Mouse (Mus musculus) ovary, postnatal 10 days (tissue): ENCODE results near the gene Bmf.
A peak's percentile ranks its signal among the peaks of the same experiment; 100 is the strongest.
"Not testable (repeated sequence)": the region's sequence is repeated elsewhere in the genome, so short reads cannot be mapped to it uniquely, and the experiment has no call there.

Source experiments
- DNase-seq: peaks from one replicate; pipeline ENCODE4 v3.0.0; 2022; ENCODE audit warnings: low spot score

Gene Bmf

GRCm38 (mm10) chr2:118549507-118550473, at the start of gene Bmf:
Gene Bmf (minus strand): TSS chr2:118549687.
- DNase-seq = peak; percentile 99

GRCm38 (mm10) chr2:118599087-118599486, 49.6 kb upstream of the Bmf start:
- no peak for DNase-seq

GRCm38 (mm10) chr2:118597673-118598568, 48.4 kb upstream of the Bmf start, which contains the start of gene Bub1b:
Gene Bub1b (plus strand): TSS chr2:118598211.
- DNase-seq = peak; percentile 71

- no peak for DNase-seq
These were observed 41.6 kb upstream of the Bmf start for GRCm38 (mm10) chr2:118591083-118591482.

GRCm38 (mm10) chr2:118587686-118588085, 38.2 kb upstream of the Bmf start:
- no peak for DNase-seq

GRCm38 (mm10) chr2:118586013-118586412, 36.5 kb upstream of the Bmf start:
- DNase-seq = no peak

- no peak for DNase-seq
These were observed 23.6 kb upstream of the Bmf start for GRCm38 (mm10) chr2:118573135-118573534.

GRCm38 (mm10) chr2:118572183-118572836, 22.8 kb upstream of the Bmf start:
- no peak for DNase-seq

GRCm38 (mm10) chr2:118570939-118571338, 21.5 kb upstream of the Bmf start:
- no peak for DNase-seq

- DNase-seq = no peak
These were observed 17.7 kb upstream of the Bmf start for GRCm38 (mm10) chr2:118567179-118567578.

- no peak for DNase-seq
These were observed 12.9 kb upstream of the Bmf start for GRCm38 (mm10) chr2:118562431-118562830.

GRCm38 (mm10) chr2:118562015-118562414, 12.5 kb upstream of the Bmf start:
- DNase-seq = no peak

- no peak for DNase-seq
These were observed 8.9 kb upstream of the Bmf start for GRCm38 (mm10) chr2:118558426-118558825.

- not testable (repeated sequence) for DNase-seq
These were observed 5.0 kb upstream of the Bmf start for GRCm38 (mm10) chr2:118554356-118554990.

- no peak for DNase-seq
These were observed 2.1 kb upstream of the Bmf start for GRCm38 (mm10) chr2:118551606-118552005.

- DNase-seq = no peak
These were observed 866 bp downstream of the Bmf start for GRCm38 (mm10) chr2:118548421-118549221.

GRCm38 (mm10) chr2:118547541-118548016, 1.9 kb downstream of the Bmf start:
- no peak for DNase-seq

- DNase-seq = no peak
These were observed 2.7 kb downstream of the Bmf start for GRCm38 (mm10) chr2:118546798-118547165.

GRCm38 (mm10) chr2:118546104-118546797, 3.2 kb downstream of the Bmf start:
- DNase-seq = no peak
